Mouse (Mus musculus): ENCODE measurements around the gene Meox1.

Gene Meox1

DNA sequence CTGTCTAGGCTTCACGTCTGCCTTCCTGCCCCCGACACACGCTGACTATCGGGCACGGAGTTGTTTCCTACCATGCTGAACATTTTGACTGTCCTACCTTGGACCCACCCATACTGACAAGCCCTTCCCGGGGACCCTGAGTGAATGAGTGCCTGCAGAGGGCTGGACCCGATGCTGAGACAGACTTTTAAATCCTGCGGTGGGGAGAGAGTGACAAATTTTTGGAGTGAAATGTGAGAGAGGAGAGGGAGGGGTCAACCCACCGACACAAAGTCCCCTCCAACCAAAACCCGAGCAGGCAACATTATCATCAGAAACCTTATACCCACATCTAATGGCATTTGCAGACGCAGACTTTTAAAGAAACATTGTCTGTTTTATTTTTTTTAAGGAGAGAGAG is at the start of gene Meox1:
Gene Meox1 (minus strand): TSS at position 171 of the 400 bp plus-strand sequence.
- no peak for DNase-seq

DNA sequence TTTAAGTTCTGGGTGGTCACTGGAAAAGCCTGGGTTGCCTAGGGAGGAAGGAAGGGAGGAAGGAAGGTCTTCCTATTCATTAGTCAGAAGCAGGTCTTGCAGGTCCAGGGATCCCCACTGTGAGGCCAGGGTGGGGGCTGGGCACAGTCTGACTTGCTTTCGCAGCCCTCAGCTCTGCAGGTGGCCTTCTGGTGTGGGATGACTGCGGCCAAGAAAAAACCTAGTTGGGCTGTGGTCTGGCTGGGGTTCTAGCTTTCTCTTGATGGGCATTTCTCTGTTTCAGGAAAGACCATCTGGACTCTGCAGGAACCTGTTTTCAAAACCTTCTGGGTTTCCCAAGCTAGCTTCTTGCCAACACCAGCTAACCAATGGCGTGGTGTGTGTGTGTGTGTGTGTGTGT is 48.9 kb upstream of the Meox1 start:
- DNase-seq: peak; percentile 90

DNA sequence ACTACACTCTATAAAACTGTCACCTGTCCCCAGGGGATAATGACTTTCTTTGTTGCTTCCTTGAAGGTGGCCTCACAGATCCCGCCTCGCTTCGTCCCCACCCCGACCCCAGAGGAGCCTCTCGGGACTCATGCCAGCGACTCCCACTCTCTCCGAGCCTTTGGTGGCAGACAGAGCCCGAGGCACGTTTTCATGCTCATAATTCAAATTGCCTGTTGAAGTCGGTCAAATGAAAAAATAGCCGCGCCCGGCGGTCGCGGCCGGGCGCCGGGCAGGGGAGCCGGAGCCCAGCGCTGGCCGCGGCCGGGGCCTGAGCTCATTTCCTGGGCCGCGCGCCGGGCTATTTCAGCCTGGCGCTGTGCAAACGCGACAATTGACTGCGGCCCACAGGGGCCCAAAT is 42.9 kb upstream of the Meox1 start:
- peak; percentile 21 to 59 for DNase-seq

DNA sequence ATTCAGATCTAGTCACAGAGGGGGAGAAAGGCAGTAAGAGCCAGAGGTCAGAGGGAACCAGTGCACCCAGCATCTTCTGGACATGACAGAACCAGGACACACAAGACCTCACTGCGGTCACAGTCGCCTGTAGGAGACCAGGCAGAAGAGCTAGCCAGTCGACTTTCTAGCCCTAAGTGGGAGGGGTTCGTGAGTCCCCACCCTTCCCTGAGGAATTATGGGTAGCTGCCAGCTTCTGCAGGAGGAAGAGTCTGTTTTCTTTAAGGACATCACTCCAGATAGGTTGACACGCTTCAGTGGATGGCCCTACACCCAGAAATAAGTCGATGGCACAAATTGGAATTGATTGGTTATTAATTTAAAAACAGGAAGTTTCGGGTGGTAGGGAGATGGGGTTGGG is 42.2 kb upstream of the Meox1 start:
- DNase-seq: no peak

DNA sequence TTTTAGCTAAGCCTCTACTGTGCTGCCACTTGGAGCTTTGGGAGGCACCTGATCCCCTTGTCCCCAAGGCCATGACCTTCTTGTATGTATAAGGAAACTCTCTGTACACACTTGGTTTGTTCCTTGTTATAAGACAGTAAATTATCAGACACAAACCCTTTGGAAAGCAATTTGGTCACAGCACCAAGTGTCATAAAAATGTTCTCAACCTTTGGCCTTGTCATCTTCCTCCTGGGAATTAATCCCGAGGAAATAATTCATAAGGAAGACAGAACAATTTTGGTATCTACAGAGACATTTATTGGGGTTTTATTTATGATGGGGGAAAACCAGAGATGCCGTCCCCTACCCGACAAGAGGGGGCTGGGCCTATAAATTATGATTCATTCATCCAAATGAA is 41.6 kb upstream of the Meox1 start:
- no peak for DNase-seq

DNA sequence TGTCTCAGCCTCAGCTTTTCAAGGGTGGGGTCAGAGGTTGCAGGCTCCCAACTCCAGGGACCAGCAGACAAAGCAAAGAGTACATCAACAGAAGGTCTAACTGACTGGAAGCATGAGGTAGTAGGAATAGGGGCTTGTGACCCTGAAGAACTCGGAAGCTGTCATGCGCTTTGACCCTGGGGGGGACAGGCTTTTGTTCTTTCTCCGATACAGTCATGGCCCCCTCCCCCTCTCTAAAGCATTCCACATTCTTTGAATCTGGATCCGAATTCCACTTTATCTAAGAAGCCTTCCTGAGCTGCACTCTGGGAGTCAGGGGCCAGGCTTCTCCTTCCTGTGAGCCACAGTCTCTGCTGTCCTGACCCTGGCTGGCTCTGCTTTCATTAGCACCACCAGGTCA is 37.8 kb upstream of the Meox1 start:
- no peak for DNase-seq

DNA sequence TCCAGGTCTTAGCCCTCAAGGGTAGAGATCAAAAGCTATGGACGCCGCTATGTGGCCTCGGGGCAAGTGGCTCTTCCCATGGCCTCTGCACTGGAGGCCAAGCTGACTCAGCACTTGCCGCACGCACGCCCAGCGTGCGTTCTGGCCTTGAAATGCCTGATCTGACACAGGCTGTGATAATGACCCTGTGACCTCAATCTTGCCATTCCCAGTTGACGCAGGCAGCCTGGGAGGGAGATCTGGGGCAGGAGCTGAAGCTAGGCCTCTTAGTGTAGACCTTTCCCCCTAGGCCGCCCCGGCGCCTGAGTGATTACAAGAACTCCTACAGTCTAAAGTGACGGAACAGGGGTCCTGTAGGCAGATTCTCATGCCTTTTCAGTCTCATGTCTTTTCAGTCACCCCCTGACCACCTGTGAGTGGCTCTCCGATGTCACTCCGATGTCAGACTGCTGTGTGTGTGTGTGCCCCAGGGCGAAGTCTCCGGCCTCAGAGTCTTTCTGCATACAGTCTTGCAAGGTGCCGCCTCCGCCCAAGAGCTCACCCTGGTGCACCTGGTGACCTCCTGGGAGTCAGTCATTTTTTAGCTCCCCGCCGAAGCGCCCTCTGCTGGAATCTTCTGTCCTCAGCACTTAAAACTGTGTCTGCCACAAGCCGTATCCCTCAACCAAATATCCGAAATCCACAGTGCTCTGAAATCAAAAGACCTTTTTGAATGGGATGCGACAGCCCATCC is 34.0 kb upstream of the Meox1 start:
- DNase-seq: peak; percentile 49 to 60

DNA sequence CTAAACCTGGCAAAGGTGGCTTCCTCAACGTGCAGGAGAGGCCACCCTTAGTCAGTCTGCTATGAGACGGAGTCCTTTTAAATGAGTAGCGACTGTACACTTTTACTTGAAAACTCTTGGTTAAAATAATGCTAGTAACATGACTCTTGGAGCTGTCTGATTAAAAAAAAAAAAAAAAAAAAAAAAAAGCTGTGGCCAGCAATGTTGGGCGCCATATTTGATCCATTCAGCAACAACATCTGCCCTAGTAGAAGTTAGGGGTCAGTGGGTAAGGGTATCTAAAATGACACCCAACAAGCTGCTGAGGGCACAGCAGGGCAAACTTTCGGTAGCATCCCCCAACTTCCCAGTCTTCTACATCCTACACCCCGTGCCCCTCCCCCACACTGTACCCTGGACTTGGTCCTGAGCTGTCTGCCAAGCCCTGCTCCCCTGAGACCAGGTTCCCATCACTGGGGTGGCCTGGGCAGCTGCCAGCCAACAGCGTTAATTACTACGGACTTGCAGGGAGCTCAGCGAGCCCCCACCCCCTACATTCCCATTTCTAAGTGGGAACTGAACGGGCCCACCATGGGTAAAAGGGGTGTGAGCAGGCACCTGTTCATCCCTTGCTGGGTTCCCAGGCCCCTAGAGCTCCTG is 32.9 kb upstream of the Meox1 start:
- DNase-seq: no peak

DNA sequence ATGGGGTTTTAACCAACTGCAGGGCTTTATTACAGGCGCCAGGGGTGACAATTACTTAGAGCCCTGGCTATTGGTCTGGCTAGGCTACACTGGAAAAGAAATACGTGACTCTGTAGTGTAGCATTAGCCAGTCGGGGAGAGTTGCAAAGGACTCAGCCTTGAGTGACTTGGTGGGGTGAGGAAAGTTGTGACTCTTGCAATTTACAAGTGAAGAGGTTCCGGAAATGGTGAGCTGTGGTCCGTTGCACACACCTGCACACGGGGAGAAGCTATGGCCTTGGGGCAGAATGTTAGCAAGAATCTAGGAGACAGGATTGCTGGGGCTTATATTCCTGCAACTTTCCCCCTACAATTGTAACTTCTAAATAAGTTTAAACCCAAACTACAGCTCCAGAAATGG is 31.5 kb upstream of the Meox1 start:
- no peak for DNase-seq

DNA sequence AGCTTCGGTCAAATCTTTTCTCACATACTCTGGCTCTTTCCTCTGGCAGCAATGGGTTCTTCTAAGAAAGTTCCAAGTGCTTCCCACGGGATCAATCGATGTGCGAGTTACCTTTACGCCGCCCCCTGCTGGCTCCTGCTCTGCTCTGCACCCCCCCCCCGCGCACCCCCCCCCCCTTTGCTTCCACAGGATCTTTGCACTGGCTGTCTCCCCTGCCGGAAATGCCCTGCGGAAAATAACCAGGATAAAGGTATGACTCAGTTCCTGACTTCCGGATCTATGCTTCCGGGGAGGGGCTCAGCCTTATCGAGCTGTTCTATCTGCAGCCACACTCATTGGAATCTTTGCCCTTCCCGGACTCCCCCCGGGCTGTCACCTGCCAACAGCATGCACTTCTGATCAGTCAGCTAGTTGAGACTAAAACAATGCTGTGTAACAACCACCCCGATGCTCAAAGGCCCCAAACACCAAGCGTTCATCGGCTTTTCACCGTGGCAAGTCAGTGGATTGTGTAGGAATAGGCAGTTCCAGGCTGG is 30.3 kb upstream of the Meox1 start:
- no peak for DNase-seq

DNA sequence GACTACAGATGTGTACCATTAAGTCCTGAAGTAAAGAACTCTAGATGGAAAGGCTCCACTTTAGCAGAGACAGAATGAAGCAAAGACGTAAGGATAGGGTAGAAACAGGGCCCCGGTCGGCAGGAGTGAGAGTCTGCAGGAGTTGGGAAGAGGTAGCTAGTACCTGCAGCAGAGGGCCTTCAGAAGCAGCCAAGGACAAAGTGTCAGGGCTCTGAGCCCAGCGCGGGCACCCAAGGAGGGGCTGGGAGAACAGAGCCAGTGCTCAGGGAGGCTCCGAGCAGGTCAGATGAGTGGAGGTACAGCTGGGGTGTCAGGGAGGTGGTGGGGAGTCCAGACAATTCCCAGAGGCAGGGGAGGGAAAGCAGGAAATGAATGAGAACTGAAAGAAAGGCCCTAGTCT is 29.8 kb upstream of the Meox1 start:
- DNase-seq: no peak

DNA sequence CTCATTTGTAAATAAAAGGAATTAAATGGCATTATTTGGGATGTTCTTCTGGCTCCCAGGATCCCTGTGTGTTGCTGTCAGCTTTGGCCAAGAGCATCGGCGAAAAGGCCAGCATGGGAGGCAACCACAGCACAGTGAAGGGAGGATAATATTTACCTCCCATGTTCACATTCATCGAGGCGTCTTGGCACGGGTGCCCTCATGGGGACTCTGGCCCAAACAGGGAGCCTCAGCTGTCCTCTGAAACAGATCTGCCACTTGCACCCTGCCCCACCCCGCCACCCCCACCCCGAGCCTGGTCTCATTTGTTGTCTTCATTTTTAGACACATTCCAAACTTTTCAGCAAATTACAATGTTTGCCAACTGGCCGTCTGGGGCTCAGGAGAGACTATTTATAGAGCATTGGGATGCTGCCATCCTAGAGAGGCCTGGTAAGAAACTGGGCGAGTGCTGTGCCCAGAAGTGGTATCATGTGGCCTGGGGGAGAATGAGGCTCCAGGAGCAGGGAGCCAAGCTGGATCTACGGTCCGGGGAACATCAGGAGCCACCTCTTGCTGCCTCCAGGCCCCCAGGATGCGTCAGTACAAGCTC is 27.3 kb upstream of the Meox1 start:
- peak; percentile 32 to 43 for DNase-seq

DNA sequence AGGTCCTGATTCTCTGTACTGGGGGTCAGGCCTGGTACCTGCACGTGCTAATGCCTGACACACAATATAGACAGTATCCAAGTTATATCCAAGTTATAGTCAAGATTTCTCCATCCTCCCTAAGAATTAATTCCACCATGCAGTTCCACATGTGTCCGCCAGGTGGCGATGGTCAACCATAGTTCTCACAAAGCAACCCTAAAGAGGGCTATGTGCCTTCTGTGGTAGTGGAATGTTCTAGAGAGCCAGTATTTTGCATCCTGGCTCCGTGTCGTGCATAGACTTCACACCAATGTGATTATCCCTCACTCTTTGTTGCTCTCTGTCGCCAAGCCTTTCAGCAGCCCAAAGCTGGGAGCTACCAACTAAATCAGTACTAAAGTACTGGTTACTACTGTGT is 25.5 kb upstream of the Meox1 start:
- peak; percentile 77 to 88 for DNase-seq

DNA sequence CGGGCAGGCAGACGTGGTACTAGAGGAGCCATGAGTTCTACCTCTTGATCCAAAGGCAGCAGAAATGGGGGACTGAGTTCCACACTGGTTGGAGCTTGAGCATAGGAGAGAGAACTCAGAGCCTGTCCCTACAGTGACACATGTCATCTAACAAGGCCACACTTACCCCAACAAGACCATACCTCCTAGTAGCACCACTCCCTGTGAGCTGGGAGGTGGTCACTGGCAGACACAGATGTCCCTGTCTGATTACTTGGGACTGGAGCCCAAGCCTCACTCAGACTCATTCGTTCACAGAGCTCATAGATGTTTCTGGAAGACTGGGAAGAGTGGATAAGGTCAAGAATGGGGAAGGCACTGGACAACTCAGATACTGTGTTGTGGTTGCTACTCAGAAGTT is 24.4 kb upstream of the Meox1 start:
- no peak for DNase-seq

DNA sequence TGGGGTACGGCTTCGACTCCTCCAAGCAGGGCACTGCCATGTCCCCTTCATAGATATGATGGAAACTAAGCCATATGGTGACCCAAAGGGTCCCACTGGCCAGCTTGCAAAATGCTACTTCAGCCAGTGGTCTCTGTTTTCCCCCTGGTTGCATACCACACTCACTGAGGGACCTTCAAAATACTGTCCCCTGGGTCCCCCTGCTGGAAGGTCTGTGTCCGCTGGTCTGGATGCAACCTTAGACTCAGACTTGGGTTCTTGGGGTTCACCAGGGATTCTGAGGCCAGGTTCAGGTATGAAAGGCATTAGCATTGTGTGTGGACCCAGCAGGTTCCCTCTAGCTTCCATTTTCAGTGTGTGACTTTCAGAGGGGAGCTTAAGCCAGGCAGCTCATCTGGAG is 22.6 kb upstream of the Meox1 start:
- no peak for DNase-seq

DNA sequence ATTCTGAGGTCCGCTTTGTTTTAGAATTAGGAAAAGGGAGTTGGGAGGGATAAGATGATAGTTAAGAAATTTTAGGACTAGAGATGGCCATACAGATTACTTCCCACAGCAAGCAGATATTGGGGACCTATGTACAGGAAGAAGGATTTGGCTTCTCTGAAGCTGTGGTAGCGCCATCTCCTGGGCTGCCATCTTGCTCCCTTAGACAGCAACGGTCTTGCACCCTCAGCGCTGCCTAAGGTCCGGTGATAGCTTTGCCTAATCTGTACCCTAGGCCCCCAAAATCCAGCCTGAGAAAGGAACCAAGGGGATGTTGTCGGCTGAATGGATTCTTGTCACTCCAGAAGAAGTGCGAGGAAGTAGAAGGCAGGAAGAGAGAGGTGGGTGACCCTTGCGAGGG is 19.4 kb upstream of the Meox1 start:
- DNase-seq: no peak

DNA sequence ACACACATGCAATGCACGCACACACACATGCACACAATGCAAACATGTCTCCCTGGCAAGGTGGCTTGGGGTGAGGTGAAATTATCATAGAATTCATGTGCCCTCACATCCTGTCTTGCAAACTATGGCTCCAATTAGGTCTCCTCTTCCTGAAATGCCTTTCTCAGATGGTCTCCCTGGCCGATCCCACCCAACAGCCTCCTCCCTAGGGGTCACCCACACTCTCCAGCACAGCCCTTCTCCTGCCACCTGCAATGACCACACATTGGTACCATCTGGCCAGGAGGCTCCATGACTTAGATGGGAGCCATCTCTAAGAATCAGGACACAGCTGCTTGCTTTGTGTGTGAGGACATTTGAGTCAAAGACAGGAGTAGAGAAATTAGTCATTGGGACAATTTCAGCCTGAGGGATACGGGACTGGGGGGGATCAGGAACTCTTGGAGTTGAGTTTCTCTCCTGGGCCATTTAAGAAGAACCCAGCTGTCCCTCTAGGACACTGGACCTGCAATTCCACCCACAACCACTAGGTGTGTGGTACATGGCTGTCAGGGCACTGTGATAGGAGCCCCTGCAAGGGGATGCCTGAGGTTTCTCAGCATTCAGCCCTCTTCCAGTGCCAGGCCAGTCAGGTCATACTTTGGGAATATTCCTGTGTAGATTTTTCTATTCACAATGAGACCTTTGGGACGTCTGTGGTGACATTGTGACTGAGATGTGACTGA is 17.8 kb upstream of the Meox1 start:
- DNase-seq: peak in 1 of 2 experiments; percentile 21

DNA sequence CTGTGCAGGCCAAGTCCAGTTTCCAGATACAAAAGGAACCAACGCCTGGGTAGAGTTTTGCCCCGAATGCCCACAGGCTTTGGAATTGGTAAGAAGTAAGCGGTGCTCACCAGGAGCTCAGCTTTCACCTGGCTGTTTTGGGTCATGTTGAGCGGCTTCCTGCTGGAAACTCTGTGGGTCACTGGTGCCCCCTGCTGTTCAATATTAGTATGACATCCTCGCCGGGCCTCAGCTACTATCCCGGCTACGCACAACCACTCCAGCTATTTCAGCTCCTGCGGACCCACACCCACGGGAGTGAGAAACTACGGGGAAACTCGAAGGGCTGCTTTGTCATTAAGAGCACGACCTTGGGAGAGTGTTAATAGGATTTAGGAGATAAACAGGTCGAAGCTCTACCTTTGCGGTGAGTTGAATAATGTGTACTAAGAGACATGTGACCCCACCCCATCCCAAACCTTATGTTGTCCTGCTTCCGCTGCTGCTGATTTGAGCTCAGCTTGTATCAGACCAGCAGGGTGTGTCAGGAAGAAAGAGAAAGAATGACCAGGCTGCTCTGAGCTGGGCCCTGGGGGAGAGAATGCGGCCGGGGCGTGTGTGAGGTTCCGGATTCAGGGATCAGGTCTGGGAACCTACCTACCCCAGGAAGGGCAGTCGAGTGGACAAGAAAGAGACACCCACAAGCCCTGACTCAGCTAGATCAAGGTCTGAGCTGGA is 16.2 kb upstream of the Meox1 start:
- peak; percentile 81 to 91 for DNase-seq

DNA sequence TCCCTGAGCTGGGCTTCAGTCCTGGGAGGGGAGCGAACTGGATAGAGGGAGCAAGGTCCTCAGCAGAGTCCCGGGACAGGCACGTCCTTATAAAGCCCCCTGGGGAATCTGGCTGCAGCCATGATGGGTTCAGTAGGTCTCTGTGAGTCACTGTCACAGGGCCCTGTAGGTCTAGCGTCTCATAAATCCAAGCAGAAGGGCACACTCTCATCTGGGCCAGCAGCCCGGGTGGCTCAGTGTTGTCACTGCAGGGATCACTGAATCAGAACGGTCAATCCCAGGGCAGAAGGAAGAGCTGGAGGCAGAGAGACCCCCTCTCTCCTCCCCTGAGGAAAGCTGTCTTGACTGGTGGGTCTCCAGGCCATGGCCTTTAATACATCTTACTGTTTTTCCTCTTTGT is 14.6 kb upstream of the Meox1 start:
- no peak for DNase-seq

DNA sequence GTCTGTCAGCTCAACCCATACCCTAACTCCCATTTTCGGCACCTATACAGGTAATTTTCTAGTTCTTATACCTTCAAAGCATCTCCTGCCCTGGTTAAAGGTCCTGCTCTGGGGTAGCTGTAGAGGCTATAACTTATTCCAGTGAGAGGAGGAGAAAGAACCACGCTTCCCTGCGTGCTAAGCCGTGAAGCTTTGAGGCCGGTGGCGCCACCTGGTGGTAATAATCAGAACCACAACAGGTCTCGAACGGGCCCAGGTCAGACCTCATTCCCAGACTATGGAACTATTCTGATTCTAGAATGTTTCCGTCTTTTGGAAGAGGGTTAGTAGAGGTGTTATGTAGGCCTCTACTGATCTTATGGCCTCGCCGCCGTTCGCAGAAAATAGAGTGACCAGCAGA is 10.9 kb upstream of the Meox1 start:
- peak; percentile 75 to 89 for DNase-seq

DNA sequence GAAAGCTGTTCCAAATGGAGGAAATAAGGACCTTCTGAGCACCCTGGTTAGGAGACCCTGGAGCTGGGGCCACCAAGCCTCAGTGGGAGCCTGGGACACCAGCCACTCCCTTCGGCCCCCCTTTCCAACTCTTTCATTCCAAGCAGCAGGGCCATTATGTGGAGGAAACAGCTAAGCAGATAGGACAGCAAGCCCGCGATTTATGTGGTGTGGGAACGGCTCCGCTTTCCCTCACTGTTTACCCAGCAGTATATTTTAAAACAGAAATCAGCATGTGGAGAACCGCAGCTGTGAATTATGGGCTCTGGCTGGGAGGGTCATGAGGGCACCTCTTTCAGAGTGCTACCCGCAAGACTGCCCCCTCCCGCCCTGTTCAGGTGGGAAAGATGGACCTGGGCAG is 7.1 kb upstream of the Meox1 start:
- no peak for DNase-seq

DNA sequence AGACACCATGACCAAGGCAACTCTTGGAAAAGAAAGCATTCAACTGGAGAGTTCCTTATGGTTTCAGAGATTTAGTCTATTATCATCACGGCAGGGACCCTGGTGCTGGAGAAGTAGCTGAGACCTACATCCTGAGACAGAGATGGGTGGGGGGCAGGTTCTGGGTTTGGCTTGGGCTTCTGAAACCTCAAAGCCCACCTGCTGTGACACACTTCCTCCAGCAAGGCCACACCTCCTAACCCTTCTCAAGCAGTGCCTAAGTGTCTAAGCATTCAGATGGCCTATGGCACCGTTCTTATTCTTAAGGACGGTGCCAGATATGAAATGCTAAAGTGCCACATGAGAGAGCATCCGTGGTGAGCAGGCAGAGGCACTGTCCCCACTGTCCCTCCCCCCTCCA is 4.2 kb upstream of the Meox1 start:
- DNase-seq: no peak
